Mouse (Mus musculus): ENCODE measurements around the gene Ccdc60. TPM values are rescaled to one million over a fixed set of nuclear protein-coding genes. Genes with fewer than 3 reads are reported as not detected.

Gene Ccdc60
- polyA plus RNA-seq, 1 experiment from 2014 or later: 0.94 TPM

DNA sequence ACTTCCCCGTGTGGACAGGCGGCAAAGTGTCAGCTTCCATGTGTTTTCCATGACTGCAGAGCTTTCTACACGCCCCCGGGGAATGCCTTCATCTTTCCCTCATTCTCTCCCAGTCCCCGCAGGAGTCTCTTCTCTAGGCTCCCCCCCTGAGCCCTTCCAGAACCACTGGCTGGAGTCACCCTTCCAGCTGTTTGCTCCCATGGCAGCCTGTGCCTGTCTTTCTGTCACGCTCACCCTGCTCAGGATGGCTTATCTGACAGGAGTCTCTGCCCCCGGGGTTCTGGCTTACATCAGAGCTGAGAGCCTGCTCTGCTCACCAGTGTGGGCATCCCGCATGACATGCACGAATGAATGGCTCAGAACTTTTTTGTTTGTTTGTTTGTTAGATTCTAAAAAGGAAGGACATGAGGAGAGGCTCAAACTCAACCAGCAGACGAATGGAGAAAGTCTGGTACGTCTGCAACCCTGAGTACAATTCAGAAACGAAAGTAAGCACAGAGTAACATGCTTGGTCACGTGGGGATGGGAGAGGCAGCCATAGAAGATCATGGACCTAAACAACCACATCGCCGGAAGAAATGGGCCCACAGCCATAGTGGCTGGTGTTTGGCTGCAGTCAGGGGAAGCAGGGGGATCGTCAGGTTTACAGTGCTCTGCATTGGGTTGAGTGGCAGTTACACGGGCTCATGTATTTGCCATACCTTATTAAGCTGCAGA lies 17.1 kb downstream of the Ccdc60 start:
- ATAC-seq (ENCODE audit: insufficient number of reproducible peaks, insufficient read depth, low FRiP score, low TSS enrichment, low read depth): no peak
- H3K27ac ChIP-seq: no peak overlapping the region
- H3K9me3 ChIP-seq: no peaks in the 10 kb centered on the region
- H3K4me3 ChIP-seq: no peak overlapping the region
- no peaks in the 10 kb centered on the region for H3K27me3 ChIP-seq
- no peaks in the 10 kb centered on the region for H3K36me3 ChIP-seq
- H3K4me1 ChIP-seq: peaks cover 17% of the 10 kb centered on the region
- no peak overlapping the region for H3K9ac ChIP-seq
- H3K4me2 ChIP-seq: no peak overlapping the region
- 51% methylated on average over 17 of the region's 17 CpGs for WGBS

DNA sequence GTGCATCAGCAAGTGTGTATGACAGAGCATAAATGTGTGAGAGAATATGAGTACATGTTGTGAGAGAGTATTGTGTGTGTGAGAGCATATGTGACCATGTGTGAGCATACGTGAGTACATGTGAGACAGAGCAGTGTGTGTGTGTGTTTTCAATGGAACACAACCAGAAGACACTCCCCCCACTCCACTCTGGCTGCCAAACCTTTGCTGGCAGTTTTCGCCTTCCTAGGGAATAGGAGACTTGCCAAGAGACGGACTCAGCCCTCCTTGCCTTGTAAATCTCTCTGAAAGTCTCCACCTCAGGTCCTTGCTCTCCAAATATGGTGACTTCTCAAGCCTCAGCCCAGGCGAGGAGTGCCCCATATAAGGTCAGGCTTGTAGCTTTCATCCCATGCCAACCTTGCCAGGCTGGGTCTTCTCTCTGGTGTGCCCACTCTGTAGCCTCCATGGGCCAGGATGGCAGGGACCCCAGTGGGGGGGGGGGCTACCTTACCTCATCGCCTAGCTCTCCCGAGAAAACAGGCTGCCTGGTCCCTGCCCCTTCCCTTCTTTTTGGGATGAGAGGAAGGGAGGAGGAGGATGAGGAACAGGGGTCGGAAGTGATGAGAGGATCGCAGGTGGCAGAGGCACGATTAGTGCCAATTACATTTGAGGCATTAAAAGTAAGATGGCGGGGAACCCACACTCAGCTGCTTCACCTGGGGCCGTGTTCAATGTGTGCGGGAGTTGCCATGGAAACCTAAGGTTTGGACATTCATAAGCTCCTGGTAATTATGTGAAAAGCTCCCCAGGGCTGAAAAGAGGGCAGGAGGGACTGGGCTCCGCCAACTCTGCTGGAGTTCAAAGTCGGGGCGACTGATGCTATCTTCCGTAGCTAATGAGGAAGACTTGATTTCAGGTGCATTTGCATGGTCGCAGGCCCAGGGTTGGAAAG lies 19.3 kb downstream of the Ccdc60 start:
- Histone ChIP-seq H3K9me3 (no peaks in the 10 kb centered on the region), H3K4me1 (peaks cover 10% of the 10 kb centered on the region), H3K4me3 (no peak overlapping the region), H3K9ac (no peak overlapping the region), H3K27me3 (no peaks in the 10 kb centered on the region), H3K36me3 (no peaks in the 10 kb centered on the region), H3K27ac (no peak overlapping the region), H3K4me2 (no peak overlapping the region)
- ATAC-seq (ENCODE audit: insufficient number of reproducible peaks, insufficient read depth, low FRiP score, low TSS enrichment, low read depth): no peak
- WGBS: 66% methylated on average over 17 of the region's 17 CpGs

DNA sequence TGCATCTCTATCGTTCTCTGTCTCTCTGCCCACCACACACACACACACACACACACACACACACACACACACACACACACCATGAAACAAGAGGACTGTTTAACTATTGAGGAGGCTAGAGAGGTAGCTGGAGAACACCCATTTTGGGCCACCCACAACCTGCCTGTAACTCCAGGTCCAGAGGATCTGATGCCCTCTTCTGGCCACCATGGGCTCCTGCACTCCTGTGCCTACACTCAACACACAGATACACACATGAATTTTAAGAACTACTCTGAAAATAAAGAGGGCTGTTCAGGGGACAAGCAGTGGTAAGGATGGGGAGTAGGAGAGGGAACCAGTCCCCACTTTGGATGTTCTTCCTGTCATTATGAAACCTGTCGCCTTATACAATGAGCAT lies 26.1 kb downstream of the Ccdc60 start:
- no peaks in the 10 kb centered on the region for H3K27me3 ChIP-seq
- H3K9me3 ChIP-seq: 0 out of 2 replicates have a peak, but pooled peaks cover 5% of the 10 kb centered on the region
- WGBS: 88% methylated on average over 2 of the region's 2 CpGs
- no peak overlapping the region for H3K9ac ChIP-seq
- H3K36me3 ChIP-seq: no peaks in the 10 kb centered on the region
- H3K4me3 ChIP-seq: no peak overlapping the region
- no peak for ATAC-seq (ENCODE audit: insufficient number of reproducible peaks, insufficient read depth, low FRiP score, low TSS enrichment, low read depth)
- H3K4me2 ChIP-seq: no peak overlapping the region
- H3K4me1 ChIP-seq: no peaks in the 10 kb centered on the region
- H3K27ac ChIP-seq: no peak overlapping the region

DNA sequence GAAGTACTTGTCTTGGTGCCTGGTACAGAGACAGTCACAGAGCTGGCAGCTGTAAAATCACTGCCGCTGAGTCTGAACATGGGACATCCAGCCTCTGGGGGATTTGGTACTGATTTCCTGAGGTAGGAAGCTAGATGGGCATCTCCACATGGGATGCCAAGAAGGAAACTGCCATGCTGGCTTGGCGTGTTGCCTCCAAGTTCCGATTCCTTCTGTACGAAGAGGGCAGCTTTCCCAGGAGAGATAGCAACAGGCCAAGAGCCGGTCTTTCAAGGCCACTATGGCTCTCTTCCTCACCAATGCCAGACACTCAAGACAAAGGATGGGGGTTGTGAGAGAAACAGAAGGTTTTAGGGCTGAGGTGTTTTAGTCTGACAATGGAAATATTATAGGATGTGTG lies 26.8 kb downstream of the Ccdc60 start:
- Histone ChIP-seq H3K9ac (no peak overlapping the region), H3K4me2 (no peak overlapping the region), H3K27me3 (no peaks in the 10 kb centered on the region), H3K27ac (no peak overlapping the region), H3K4me1 (no peaks in the 10 kb centered on the region), H3K4me3 (no peak overlapping the region), H3K36me3 (no peaks in the 10 kb centered on the region), H3K9me3 (0 out of 2 replicates have a peak, but pooled peaks cover 5% of the 10 kb centered on the region)
- no peak for ATAC-seq (ENCODE audit: insufficient number of reproducible peaks, insufficient read depth, low FRiP score, low TSS enrichment, low read depth)
- WGBS: 91% methylated on average over 5 of the region's 5 CpGs

DNA sequence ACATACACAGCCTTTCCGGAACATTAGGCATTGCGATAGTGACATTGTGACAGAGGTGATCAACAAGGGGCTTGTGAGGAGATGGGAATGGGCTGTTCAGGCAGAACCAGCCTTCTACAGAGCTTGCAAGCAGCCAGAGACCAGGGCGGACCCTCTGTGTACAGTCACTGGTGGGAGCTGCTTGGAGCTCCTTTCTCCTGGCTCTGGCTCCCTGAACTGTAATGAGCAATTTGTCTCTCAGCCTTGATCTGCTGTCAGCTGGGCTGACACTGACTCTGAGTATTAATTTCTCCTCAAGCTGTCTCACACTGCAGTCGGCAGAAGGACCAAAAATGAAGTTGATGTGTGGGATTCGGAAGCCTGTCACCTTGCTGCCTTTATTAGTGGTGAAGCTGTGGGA lies 28.4 kb downstream of the Ccdc60 start:
- no peak for ATAC-seq (ENCODE audit: insufficient number of reproducible peaks, insufficient read depth, low FRiP score, low TSS enrichment, low read depth)
- Histone ChIP-seq H3K27me3 (no peaks in the 10 kb centered on the region), H3K9me3 (0 out of 2 replicates have a peak, but pooled peaks cover 5% of the 10 kb centered on the region), H3K4me3 (no peak overlapping the region), H3K4me2 (no peak overlapping the region), H3K9ac (no peak overlapping the region), H3K4me1 (no peaks in the 10 kb centered on the region), H3K36me3 (no peaks in the 10 kb centered on the region), H3K27ac (no peak overlapping the region)
- 85% methylated on average over 5 of the region's 5 CpGs for WGBS

DNA sequence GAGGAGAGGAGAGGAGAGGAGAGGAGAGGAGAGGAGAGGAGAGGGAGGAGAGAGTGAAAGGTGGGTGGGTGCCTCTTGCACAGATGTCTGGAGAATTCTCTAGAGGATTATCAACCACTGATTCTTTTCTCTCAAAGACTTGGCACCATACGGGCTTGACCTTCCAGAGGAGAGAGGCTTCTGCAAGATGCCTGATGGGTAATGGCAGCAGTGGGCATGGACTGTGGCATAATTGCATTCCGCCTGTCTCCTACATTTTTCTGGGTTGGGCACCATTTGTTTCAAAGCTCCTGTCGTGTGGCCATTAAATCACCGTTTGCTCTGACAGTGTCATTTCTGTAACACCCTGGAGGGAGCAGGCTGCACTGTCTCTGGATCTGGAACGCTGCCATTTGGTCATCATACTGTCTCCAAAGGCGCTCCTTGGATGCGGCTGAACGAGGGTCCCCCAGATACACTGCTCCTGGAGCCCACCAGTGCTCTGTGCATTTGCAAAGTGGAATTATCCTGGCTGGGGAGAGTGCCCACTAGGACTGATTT lies 30.4 kb downstream of the Ccdc60 start:
- Histone ChIP-seq H3K4me2 (no peak overlapping the region), H3K27me3 (no peaks in the 10 kb centered on the region), H3K4me3 (no peak overlapping the region), H3K9me3 (0 out of 2 replicates have a peak, but pooled peaks cover 5% of the 10 kb centered on the region), H3K9ac (no peak overlapping the region), H3K4me1 (peaks cover 4% of the 10 kb centered on the region; the same call in 1 of the 2 replicates), H3K36me3 (no peaks in the 10 kb centered on the region), H3K27ac (no peak overlapping the region)
- WGBS: 73% methylated on average over 8 of the region's 8 CpGs
- no peak for ATAC-seq (ENCODE audit: insufficient number of reproducible peaks, insufficient read depth, low FRiP score, low TSS enrichment, low read depth)

DNA sequence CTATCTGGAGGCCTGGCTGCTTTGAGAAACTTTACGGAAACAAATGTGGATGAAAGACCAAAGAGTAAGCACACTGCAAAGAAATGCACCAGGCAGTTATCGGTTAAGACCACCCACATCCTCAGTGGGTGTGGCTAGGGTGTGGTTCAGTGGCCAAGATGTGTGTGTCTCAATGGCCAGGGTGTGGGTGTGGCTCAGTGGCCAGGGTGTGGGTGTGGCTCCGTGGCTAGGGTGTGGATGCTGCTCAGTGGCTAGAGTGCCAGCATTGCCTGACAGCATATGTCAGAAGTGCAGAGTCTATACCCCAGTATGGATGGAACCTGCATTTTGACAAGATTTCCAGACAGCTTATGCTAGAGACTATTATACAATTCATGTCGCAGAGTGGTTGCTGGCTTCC lies 34.9 kb downstream of the Ccdc60 start:
- Histone ChIP-seq H3K4me3 (no peak overlapping the region), H3K27ac (no peak overlapping the region), H3K36me3 (no peaks in the 10 kb centered on the region), H3K9me3 (no peaks in the 10 kb centered on the region), H3K9ac (no peak overlapping the region), H3K27me3 (no peaks in the 10 kb centered on the region), H3K4me2 (no peak overlapping the region), H3K4me1 (peaks cover 4% of the 10 kb centered on the region; the same call in 1 of the 2 replicates)
- peak; percentile 67; the same call in 1 of the 2 replicates for ATAC-seq (ENCODE audit: insufficient number of reproducible peaks, insufficient read depth, low FRiP score, low TSS enrichment, low read depth)
- WGBS: 72% methylated on average over 4 of the region's 4 CpGs

DNA sequence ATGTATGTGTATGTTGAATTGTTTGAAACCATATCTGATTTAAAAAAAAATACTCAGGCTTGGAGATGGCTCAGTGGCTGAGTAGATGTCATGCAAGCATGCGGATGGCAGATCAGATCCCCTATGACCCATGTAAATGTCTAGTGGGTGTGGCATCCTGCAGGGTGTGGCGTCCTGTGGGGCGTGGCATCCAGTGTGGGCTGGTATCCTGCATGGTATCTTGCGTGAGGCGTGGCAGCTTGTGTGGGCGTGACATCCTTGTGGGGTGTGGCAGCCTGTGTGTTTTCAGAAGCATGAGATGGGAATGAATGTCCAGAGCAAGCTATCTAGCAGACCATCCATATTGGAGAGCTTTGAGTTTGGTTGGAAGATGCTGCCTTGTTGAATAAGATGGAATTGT lies 36.6 kb downstream of the Ccdc60 start:
- Histone ChIP-seq H3K36me3 (no peaks in the 10 kb centered on the region), H3K9me3 (no peaks in the 10 kb centered on the region), H3K9ac (no peak overlapping the region), H3K4me1 (peaks cover 4% of the 10 kb centered on the region; the same call in 1 of the 2 replicates), H3K27me3 (no peaks in the 10 kb centered on the region), H3K27ac (no peak overlapping the region), H3K4me3 (no peak overlapping the region), H3K4me2 (no peak overlapping the region)
- 86% methylated on average over 6 of the region's 6 CpGs for WGBS
- ATAC-seq (ENCODE audit: insufficient number of reproducible peaks, insufficient read depth, low FRiP score, low TSS enrichment, low read depth): no peak

DNA sequence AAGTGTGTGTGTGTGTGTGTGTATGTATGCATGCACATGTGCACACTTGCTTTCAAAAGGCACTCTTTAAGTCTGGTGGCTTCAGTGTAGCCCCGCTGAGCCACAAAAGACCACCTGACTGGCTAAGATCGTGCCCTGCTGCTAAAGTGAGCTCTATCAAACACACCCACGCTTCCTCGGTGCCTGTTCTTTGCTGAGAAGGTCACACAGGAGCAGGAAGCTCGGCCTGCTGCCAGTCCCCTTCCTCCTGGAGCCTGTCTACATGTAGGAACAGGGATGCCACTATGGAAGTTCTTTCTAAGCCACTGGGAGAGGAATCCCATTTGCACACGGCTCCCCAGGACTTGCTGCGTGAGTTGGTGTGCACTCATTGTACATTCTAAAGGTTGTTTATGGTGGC lies 42.1 kb downstream of the Ccdc60 start:
- Histone ChIP-seq H3K9me3 (no peaks in the 10 kb centered on the region), H3K27ac (no peak overlapping the region), H3K27me3 (no peaks in the 10 kb centered on the region), H3K4me2 (no peak overlapping the region), H3K4me3 (no peak overlapping the region), H3K4me1 (no peaks in the 10 kb centered on the region), H3K36me3 (no peaks in the 10 kb centered on the region), H3K9ac (no peak overlapping the region)
- WGBS: 83% methylated on average over 7 of the region's 7 CpGs
- no peak for ATAC-seq (ENCODE audit: insufficient number of reproducible peaks, insufficient read depth, low FRiP score, low TSS enrichment, low read depth)

DNA sequence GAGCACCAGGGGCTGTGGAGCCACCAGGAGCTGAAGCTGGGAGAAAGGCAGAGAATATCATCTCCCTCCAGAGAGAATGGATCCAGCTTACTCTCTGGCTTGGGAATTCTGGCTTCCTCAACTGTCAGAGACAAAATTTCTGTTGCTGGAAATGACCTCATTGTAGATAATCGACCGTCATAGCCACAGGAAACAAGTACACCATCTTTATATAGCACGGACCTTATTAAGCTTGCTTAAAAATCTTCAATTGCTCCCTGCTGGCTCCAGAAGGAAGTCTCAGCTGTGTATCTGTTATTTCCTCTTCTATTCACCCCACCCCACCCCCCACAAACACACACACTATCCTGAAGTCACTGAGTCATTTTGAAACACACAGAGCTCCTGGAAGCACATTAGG lies 44.3 kb downstream of the Ccdc60 start:
- ATAC-seq (ENCODE audit: insufficient number of reproducible peaks, insufficient read depth, low FRiP score, low TSS enrichment, low read depth): no peak

DNA sequence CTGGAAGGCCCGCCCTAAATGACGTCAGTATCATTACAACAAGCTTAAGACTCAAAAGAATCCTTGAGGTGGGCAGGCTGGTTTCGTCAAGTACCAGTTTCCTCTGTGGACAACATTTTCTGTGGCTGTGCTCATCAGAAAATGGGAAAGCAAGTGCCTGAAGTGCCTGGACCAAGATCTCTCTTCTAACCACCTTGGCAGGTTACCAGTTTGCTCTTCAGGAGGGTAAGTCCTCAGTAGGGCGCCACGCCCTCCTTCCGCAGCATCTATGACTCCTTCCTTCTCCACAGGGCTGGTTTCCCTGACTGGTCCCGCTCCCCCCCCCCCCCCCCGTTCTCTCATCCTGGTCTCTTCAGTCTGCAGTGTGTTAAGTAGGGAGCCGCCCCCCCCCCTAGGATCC lies 45.2 kb downstream of the Ccdc60 start:
- Histone ChIP-seq H3K4me1 (no peaks in the 10 kb centered on the region), H3K27ac (no peak overlapping the region), H3K9ac (no peak overlapping the region), H3K4me2 (no peak overlapping the region), H3K9me3 (no peaks in the 10 kb centered on the region), H3K36me3 (no peaks in the 10 kb centered on the region), H3K27me3 (no peaks in the 10 kb centered on the region), H3K4me3 (no peak overlapping the region)
- ATAC-seq (ENCODE audit: insufficient number of reproducible peaks, insufficient read depth, low FRiP score, low TSS enrichment, low read depth): no peak; the same call in 1 of the 2 replicates
- WGBS: 80% methylated on average over 9 of the region's 9 CpGs

More for the DNA sequence above, 44.3 kb downstream of the Ccdc60 start:
- Histone ChIP-seq H3K4me2 (no peak overlapping the region), H3K36me3 (no peaks in the 10 kb centered on the region), H3K9me3 (no peaks in the 10 kb centered on the region), H3K9ac (no peak overlapping the region), H3K27ac (no peak overlapping the region), H3K4me1 (no peaks in the 10 kb centered on the region), H3K27me3 (no peaks in the 10 kb centered on the region), H3K4me3 (no peak overlapping the region)
- 70% methylated on average over 3 of the region's 3 CpGs for WGBS
